Mouse (Mus musculus) layer of hippocampus, adult 18-20 months (tissue): Measurements from ENCODE around the gene Alg2. TPM values are rescaled to one million over a fixed set of nuclear protein-coding genes. Genes with fewer than 3 reads are reported as not detected.

ENCODE experiments used
- total RNA-seq, 2 experiments: library from RNA; stranded (reverse); gene quantifications; 2 replicates each; pipeline ENCODE4 v1.2.3; 2021

Gene Alg2
- total RNA-seq, 2 experiments from 2014 or later, result 138 to 142 TPM

Other genes with a start within 250 kb of the Alg2 start
- 10 to 100 TPM; 21.3 to 22.7 TPM for gene Tgfbr1, start 121.1 kb downstream of the Alg2 start, total RNA-seq
- 10 to 100 TPM; 49.6 to 50.9 TPM for gene Sec61b, start 325 bp upstream of the Alg2 start, total RNA-seq